Mouse (Mus musculus) heart, postnatal 4 days (tissue): ENCODE data around the gene Fcna. TPM values are rescaled to one million over a fixed set of nuclear protein-coding genes. Genes with fewer than 3 reads are reported as not detected.

Source experiments
- DNase-seq: peaks from one replicate; pipeline ENCODE4 v3.0.0; 2021
- total RNA-seq, 2 experiments: library from RNA; stranded (reverse); gene quantifications; 2 replicates each; pipeline ENCODE4 v1.2.3; 2021

Gene Fcna
- total RNA-seq, 2 experiments from 2014 or later = 1.3 to 1.4 TPM

GRCm38 (mm10) chr2:25607761-25608622 lies 19.8 kb downstream of the Fcna start, which contains the start of gene Rabl6:
Rabl6 (minus strand) TSS chr2:25608521.
- DNase-seq = peak; percentile 91

GRCm38 (mm10) chr2:25602526-25602925 lies 25.3 kb downstream of the Fcna start:
- DNase-seq = no peak

- DNase-seq = no peak
Observed at GRCm38 (mm10) chr2:25600037-25600436, 27.8 kb downstream of the Fcna start.

- no peak for DNase-seq
Observed at GRCm38 (mm10) chr2:25598749-25599148, 29.1 kb downstream of the Fcna start.

- no peak for DNase-seq
Observed at GRCm38 (mm10) chr2:25596765-25597510, 30.9 kb downstream of the Fcna start.

GRCm38 (mm10) chr2:25591863-25592262 lies 36.0 kb downstream of the Fcna start:
- no peak for DNase-seq

- no peak for DNase-seq
Observed at GRCm38 (mm10) chr2:25588227-25588907, 39.5 kb downstream of the Fcna start.

GRCm38 (mm10) chr2:25587290-25587689 lies 40.5 kb downstream of the Fcna start:
- DNase-seq = no peak

GRCm38 (mm10) chr2:25585601-25586000 lies 42.2 kb downstream of the Fcna start:
- peak; percentile 10 for DNase-seq

GRCm38 (mm10) chr2:25584856-25585255 lies 43.0 kb downstream of the Fcna start:
- peak; percentile 4 for DNase-seq

- DNase-seq = peak; percentile 9
Observed at GRCm38 (mm10) chr2:25584152-25584551, 43.7 kb downstream of the Fcna start.

GRCm38 (mm10) chr2:25583571-25583970 lies 44.3 kb downstream of the Fcna start:
- DNase-seq = no peak

GRCm38 (mm10) chr2:25583120-25583481 lies 44.7 kb downstream of the Fcna start:
- peak; percentile 14 for DNase-seq

- DNase-seq = peak; percentile 44
Observed at GRCm38 (mm10) chr2:25582466-25583119, 45.2 kb downstream of the Fcna start.

GRCm38 (mm10) chr2:25581901-25582301 lies 45.9 kb downstream of the Fcna start:
- DNase-seq = peak; percentile 19

GRCm38 (mm10) chr2:25581294-25581864 lies 46.5 kb downstream of the Fcna start, which contains the start of gene Ajm1:
Ajm1 (minus strand) TSS chr2:25581757.
- DNase-seq = peak; percentile 71

GRCm38 (mm10) chr2:25580621-25581101 lies 47.2 kb downstream of the Fcna start:
- DNase-seq = no peak

GRCm38 (mm10) chr2:25579737-25580460 lies 47.9 kb downstream of the Fcna start:
- DNase-seq = peak; percentile 48

- peak; percentile 17 for DNase-seq
Observed at GRCm38 (mm10) chr2:25578796-25579736, 48.8 kb downstream of the Fcna start.
